Mouse (Mus musculus): ENCODE measurements around the gene 4930469K13Rik. TPM values are rescaled to one million over a fixed set of nuclear protein-coding genes. Genes with fewer than 3 reads are reported as not detected.

4930469K13Rik gene
- polyA plus RNA-seq, 1 experiment from 2014 or later: not detected

- no peaks in the 10 kb centered on the region for H3K27me3 ChIP-seq (replicated peaks; ENCODE audit: control insufficient read depth, insufficient read depth, low read length)
- no peak overlapping the region for H3K27ac ChIP-seq (ENCODE audit: low read depth, low read length)
- no peaks in the 10 kb centered on the region for H3K9me3 ChIP-seq (replicated peaks; ENCODE audit: control insufficient read depth, low read length)
- H3K36me3 ChIP-seq (ENCODE audit: control insufficient read depth, insufficient read depth, low read length): no peaks in the 10 kb centered on the region
- no peak overlapping the region for H3K4me2 ChIP-seq (ENCODE audit: low read length)
- 72% methylated on average over 7 of the region's 7 CpGs for WGBS
- ATAC-seq: no peak
- no peaks in the 10 kb centered on the region for H3K4me1 ChIP-seq (ENCODE audit: control insufficient read depth, insufficient read depth, low read length)
- no peak overlapping the region for H3K9ac ChIP-seq (ENCODE audit: low read length)
- DNase-seq (ENCODE audit: low spot score): no peak
- H3K4me3 ChIP-seq (ENCODE audit: low read depth, low read length): no peak overlapping the region
Observed at GRCm38 (mm10) chr11:34010133-34010858, 88.1 kb downstream of the 4930469K13Rik start.

- no peak for DNase-seq (ENCODE audit: low spot score)
- Histone ChIP-seq H3K4me2 (ENCODE audit: low read length) (no peak overlapping the region), H3K27ac (ENCODE audit: low read depth, low read length) (no peak overlapping the region), H3K9ac (ENCODE audit: low read length) (no peak overlapping the region), H3K36me3 (ENCODE audit: control insufficient read depth, insufficient read depth, low read length) (no peaks in the 10 kb centered on the region), H3K27me3 (replicated peaks; ENCODE audit: control insufficient read depth, insufficient read depth, low read length) (no peaks in the 10 kb centered on the region), H3K9me3 (replicated peaks; ENCODE audit: control insufficient read depth, low read length) (no peaks in the 10 kb centered on the region), H3K4me3 (ENCODE audit: low read depth, low read length) (no peak overlapping the region), H3K4me1 (ENCODE audit: control insufficient read depth, insufficient read depth, low read length) (no peaks in the 10 kb centered on the region)
- 73% methylated on average over 12 of the region's 12 CpGs for WGBS
- no peak for ATAC-seq
Observed at GRCm38 (mm10) chr11:34009316-34010087, 88.9 kb downstream of the 4930469K13Rik start.

GRCm38 (mm10) chr11:34008702-34009101 lies 89.7 kb downstream of the 4930469K13Rik start:
- no peak overlapping the region for H3K27ac ChIP-seq (ENCODE audit: low read depth, low read length)
- H3K4me3 ChIP-seq (ENCODE audit: low read depth, low read length): no peak overlapping the region
- 41% methylated on average over 9 of the region's 9 CpGs for whole genome bisulfite sequencing
- no peak overlapping the region for H3K4me2 ChIP-seq (ENCODE audit: low read length)
- peak; percentile 80 for DNase-seq (ENCODE audit: low spot score)
- H3K4me1 ChIP-seq (ENCODE audit: control insufficient read depth, insufficient read depth, low read length): no peaks in the 10 kb centered on the region
- H3K36me3 ChIP-seq (ENCODE audit: control insufficient read depth, insufficient read depth, low read length): no peaks in the 10 kb centered on the region
- no peaks in the 10 kb centered on the region for H3K27me3 ChIP-seq (replicated peaks; ENCODE audit: control insufficient read depth, insufficient read depth, low read length)
- no peak for ATAC-seq
- no peaks in the 10 kb centered on the region for H3K9me3 ChIP-seq (replicated peaks; ENCODE audit: control insufficient read depth, low read length)
- no peak overlapping the region for H3K9ac ChIP-seq (ENCODE audit: low read length)

- no peak overlapping the region for H3K27ac ChIP-seq (ENCODE audit: low read depth, low read length)
- H3K9ac ChIP-seq (ENCODE audit: low read length): no peak overlapping the region
- DNase-seq (ENCODE audit: low spot score): no peak
- no peaks in the 10 kb centered on the region for H3K4me1 ChIP-seq (ENCODE audit: control insufficient read depth, insufficient read depth, low read length)
- WGBS: 84% methylated on average over 11 of the region's 11 CpGs
- H3K27me3 ChIP-seq (replicated peaks; ENCODE audit: control insufficient read depth, insufficient read depth, low read length): no peaks in the 10 kb centered on the region
- no peaks in the 10 kb centered on the region for H3K9me3 ChIP-seq (replicated peaks; ENCODE audit: control insufficient read depth, low read length)
- H3K4me3 ChIP-seq (ENCODE audit: low read depth, low read length): no peak overlapping the region
- no peak for ATAC-seq
- no peaks in the 10 kb centered on the region for H3K36me3 ChIP-seq (ENCODE audit: control insufficient read depth, insufficient read depth, low read length)
- no peak overlapping the region for H3K4me2 ChIP-seq (ENCODE audit: low read length)
Observed at GRCm38 (mm10) chr11:34008214-34008613, 90.1 kb downstream of the 4930469K13Rik start.

- H3K36me3 ChIP-seq (ENCODE audit: control insufficient read depth, insufficient read depth, low read length): no peaks in the 10 kb centered on the region
- no peaks in the 10 kb centered on the region for H3K9me3 ChIP-seq (replicated peaks; ENCODE audit: control insufficient read depth, low read length)
- H3K4me1 ChIP-seq (ENCODE audit: control insufficient read depth, insufficient read depth, low read length): no peaks in the 10 kb centered on the region
- DNase-seq (ENCODE audit: low spot score) (no peak), ATAC-seq (no peak)
- H3K9ac ChIP-seq (ENCODE audit: low read length): no peak overlapping the region
- H3K27ac ChIP-seq (ENCODE audit: low read depth, low read length): no peak overlapping the region
- H3K27me3 ChIP-seq (replicated peaks; ENCODE audit: control insufficient read depth, insufficient read depth, low read length): no peaks in the 10 kb centered on the region
- no peak overlapping the region for H3K4me3 ChIP-seq (ENCODE audit: low read depth, low read length)
- WGBS: 97% methylated on average over 2 of the region's 2 CpGs
- H3K4me2 ChIP-seq (ENCODE audit: low read length): no peak overlapping the region
Observed at GRCm38 (mm10) chr11:34007616-34008015, 90.7 kb downstream of the 4930469K13Rik start.

GRCm38 (mm10) chr11:34002593-34002965 lies 95.8 kb downstream of the 4930469K13Rik start:
- ATAC-seq (no peak), DNase-seq (ENCODE audit: low spot score) (no peak)
- Histone ChIP-seq H3K4me1 (ENCODE audit: control insufficient read depth, insufficient read depth, low read length) (no peaks in the 10 kb centered on the region), H3K4me2 (ENCODE audit: low read length) (no peak overlapping the region), H3K9ac (ENCODE audit: low read length) (no peak overlapping the region), H3K27ac (ENCODE audit: low read depth, low read length) (no peak overlapping the region), H3K36me3 (ENCODE audit: control insufficient read depth, insufficient read depth, low read length) (no peaks in the 10 kb centered on the region), H3K4me3 (ENCODE audit: low read depth, low read length) (no peak overlapping the region), H3K27me3 (replicated peaks; ENCODE audit: control insufficient read depth, insufficient read depth, low read length) (no peaks in the 10 kb centered on the region), H3K9me3 (replicated peaks; ENCODE audit: control insufficient read depth, low read length) (no peaks in the 10 kb centered on the region)
- 76% methylated on average over 5 of the region's 5 CpGs for WGBS

- H3K36me3 ChIP-seq (ENCODE audit: control insufficient read depth, insufficient read depth, low read length): no peaks in the 10 kb centered on the region
- no peak overlapping the region for H3K27ac ChIP-seq (ENCODE audit: low read depth, low read length)
- H3K27me3 ChIP-seq (replicated peaks; ENCODE audit: control insufficient read depth, insufficient read depth, low read length): no peaks in the 10 kb centered on the region
- ATAC-seq (no peak; the same call in 1 of the 2 replicates), DNase-seq (ENCODE audit: low spot score) (peak; percentile 62)
- H3K4me3 ChIP-seq (ENCODE audit: low read depth, low read length): no peak overlapping the region
- no peak overlapping the region for H3K9ac ChIP-seq (ENCODE audit: low read length)
- H3K4me2 ChIP-seq (ENCODE audit: low read length): no peak overlapping the region
- no peaks in the 10 kb centered on the region for H3K9me3 ChIP-seq (replicated peaks; ENCODE audit: control insufficient read depth, low read length)
- 9% methylated on average over 5 of the region's 5 CpGs for WGBS
- H3K4me1 ChIP-seq (ENCODE audit: control insufficient read depth, insufficient read depth, low read length): no peaks in the 10 kb centered on the region
Observed at GRCm38 (mm10) chr11:34001938-34002592, 96.3 kb downstream of the 4930469K13Rik start.

GRCm38 (mm10) chr11:34000416-34000815 lies 97.9 kb downstream of the 4930469K13Rik start:
- H3K9me3 ChIP-seq (replicated peaks; ENCODE audit: control insufficient read depth, low read length): no peaks in the 10 kb centered on the region
- no peak overlapping the region for H3K9ac ChIP-seq (ENCODE audit: low read length)
- H3K4me1 ChIP-seq (ENCODE audit: control insufficient read depth, insufficient read depth, low read length): no peaks in the 10 kb centered on the region
- H3K4me2 ChIP-seq (ENCODE audit: low read length): no peak overlapping the region
- DNase-seq (ENCODE audit: low spot score): no peak
- H3K27ac ChIP-seq (ENCODE audit: low read depth, low read length): no peak overlapping the region
- no peak overlapping the region for H3K4me3 ChIP-seq (ENCODE audit: low read depth, low read length)
- H3K27me3 ChIP-seq (replicated peaks; ENCODE audit: control insufficient read depth, insufficient read depth, low read length): no peaks in the 10 kb centered on the region
- no peaks in the 10 kb centered on the region for H3K36me3 ChIP-seq (ENCODE audit: control insufficient read depth, insufficient read depth, low read length)
- ATAC-seq: no peak
- 92% methylated on average over 3 of the region's 3 CpGs for WGBS

GRCm38 (mm10) chr11:33998244-33998643 lies 100.1 kb downstream of the 4930469K13Rik start:
- DNase-seq (ENCODE audit: low spot score): no peak
- WGBS: 62% methylated on average over 10 of the region's 10 CpGs
- no peaks in the 10 kb centered on the region for H3K27me3 ChIP-seq (replicated peaks; ENCODE audit: control insufficient read depth, insufficient read depth, low read length)

More at GRCm38 (mm10) chr11:33998244-33998643, 100.1 kb downstream of the 4930469K13Rik start:
- no peaks in the 10 kb centered on the region for H3K9me3 ChIP-seq (replicated peaks; ENCODE audit: control insufficient read depth, low read length)
- no peak for ATAC-seq
- no peak overlapping the region for H3K27ac ChIP-seq (ENCODE audit: low read depth, low read length)
- no peaks in the 10 kb centered on the region for H3K4me1 ChIP-seq (ENCODE audit: control insufficient read depth, insufficient read depth, low read length)
- no peaks in the 10 kb centered on the region for H3K36me3 ChIP-seq (ENCODE audit: control insufficient read depth, insufficient read depth, low read length)
- no peak overlapping the region for H3K4me2 ChIP-seq (ENCODE audit: low read length)
- no peak overlapping the region for H3K9ac ChIP-seq (ENCODE audit: low read length)
- no peak overlapping the region for H3K4me3 ChIP-seq (ENCODE audit: low read depth, low read length)
